Mouse (Mus musculus): ENCODE measurements around the gene Rabgap1l. TPM values are rescaled to one million over a fixed set of nuclear protein-coding genes. Genes with fewer than 3 reads are reported as not detected.

Rabgap1l gene
- polyA plus RNA-seq, 1 experiment = 56.5 TPM

GRCm38 (mm10) chr1:160298893-160299292 lies 494.1 kb downstream of the Rabgap1l start:
- Histone ChIP-seq H3K4me3 (ENCODE audit: control insufficient read depth, insufficient read depth, low read length) (no peak overlapping the region), H3K27ac (ENCODE audit: control insufficient read depth, insufficient read depth, low read length) (no peak overlapping the region), H3K36me3 (ENCODE audit: control insufficient read depth, insufficient read depth, low read length) (no peaks in the 10 kb centered on the region), H3K4me1 (replicated peaks; ENCODE audit: control insufficient read depth, insufficient read depth, low read length) (peaks cover 4% of the 10 kb centered on the region), H3K27me3 (ENCODE audit: control insufficient read depth, insufficient read depth, low read length) (no peaks in the 10 kb centered on the region)
- no peak for TF ChIP-seq POLR2A (IDR thresholded peaks at IDR 0.05; ENCODE audit: control insufficient read depth, extremely low read depth, insufficient read depth, low read length, poor library complexity)
- no peak for TF ChIP-seq CTCF (IDR thresholded peaks at IDR 0.05; ENCODE audit: borderline replicate concordance, control insufficient read depth, extremely low read depth, insufficient read depth, low read length, poor library complexity)
- DNase-seq = no peak
- WGBS = 92% methylated on average over 1 of the region's 1 CpGs

- H3K36me3 ChIP-seq (ENCODE audit: control insufficient read depth, insufficient read depth, low read length) = no peaks in the 10 kb centered on the region
- no peak for DNase-seq
- no peak overlapping the region for H3K27ac ChIP-seq (ENCODE audit: control insufficient read depth, insufficient read depth, low read length)
- peaks cover 2% of the 10 kb centered on the region; the same call in 1 of the 2 replicates for H3K4me1 ChIP-seq (replicated peaks; ENCODE audit: control insufficient read depth, insufficient read depth, low read length)
- H3K4me3 ChIP-seq (ENCODE audit: control insufficient read depth, insufficient read depth, low read length) = no peak overlapping the region
- 95% methylated on average over 3 of the region's 3 CpGs for WGBS
- TF ChIP-seq POLR2A (IDR thresholded peaks at IDR 0.05; ENCODE audit: control insufficient read depth, extremely low read depth, insufficient read depth, low read length, poor library complexity) = no peak
- TF ChIP-seq CTCF (IDR thresholded peaks at IDR 0.05; ENCODE audit: borderline replicate concordance, control insufficient read depth, extremely low read depth, insufficient read depth, low read length, poor library complexity) = no peak
- H3K27me3 ChIP-seq (ENCODE audit: control insufficient read depth, insufficient read depth, low read length) = no peaks in the 10 kb centered on the region
Measured at GRCm38 (mm10) chr1:160297701-160298100, 495.3 kb downstream of the Rabgap1l start.

GRCm38 (mm10) chr1:160295323-160295722 lies 497.7 kb downstream of the Rabgap1l start:
- WGBS = 95% methylated on average over 1 of the region's 1 CpGs

GRCm38 (mm10) chr1:160293488-160293887 lies 499.5 kb downstream of the Rabgap1l start:
- no peak overlapping the region for H3K4me3 ChIP-seq (ENCODE audit: control insufficient read depth, insufficient read depth, low read length)
- no peaks in the 10 kb centered on the region for H3K36me3 ChIP-seq (ENCODE audit: control insufficient read depth, insufficient read depth, low read length)
- DNase-seq = no peak
- H3K27ac ChIP-seq (ENCODE audit: control insufficient read depth, insufficient read depth, low read length) = no peak overlapping the region
- TF ChIP-seq CTCF (IDR thresholded peaks at IDR 0.05; ENCODE audit: borderline replicate concordance, control insufficient read depth, extremely low read depth, insufficient read depth, low read length, poor library complexity) = no peak
- no peak for TF ChIP-seq POLR2A (IDR thresholded peaks at IDR 0.05; ENCODE audit: control insufficient read depth, extremely low read depth, insufficient read depth, low read length, poor library complexity)
- 87% methylated on average over 3 of the region's 3 CpGs for WGBS
- peaks cover 4% of the 10 kb centered on the region for H3K4me1 ChIP-seq (replicated peaks; ENCODE audit: control insufficient read depth, insufficient read depth, low read length)
- no peaks in the 10 kb centered on the region for H3K27me3 ChIP-seq (ENCODE audit: control insufficient read depth, insufficient read depth, low read length)

More at GRCm38 (mm10) chr1:160295323-160295722, 497.7 kb downstream of the Rabgap1l start:
- H3K4me3 ChIP-seq (ENCODE audit: control insufficient read depth, insufficient read depth, low read length) = no peak overlapping the region
- no peaks in the 10 kb centered on the region for H3K27me3 ChIP-seq (ENCODE audit: control insufficient read depth, insufficient read depth, low read length)
- H3K36me3 ChIP-seq (ENCODE audit: control insufficient read depth, insufficient read depth, low read length) = no peaks in the 10 kb centered on the region
- H3K27ac ChIP-seq (ENCODE audit: control insufficient read depth, insufficient read depth, low read length) = no peak overlapping the region
- DNase-seq = no peak
- TF ChIP-seq CTCF (IDR thresholded peaks at IDR 0.05; ENCODE audit: borderline replicate concordance, control insufficient read depth, extremely low read depth, insufficient read depth, low read length, poor library complexity) = no peak
- peaks cover 4% of the 10 kb centered on the region for H3K4me1 ChIP-seq (replicated peaks; ENCODE audit: control insufficient read depth, insufficient read depth, low read length)

GRCm38 (mm10) chr1:160292058-160292457 lies 501.0 kb downstream of the Rabgap1l start:
- WGBS = 96% methylated on average over 2 of the region's 2 CpGs
- no peaks in the 10 kb centered on the region for H3K36me3 ChIP-seq (ENCODE audit: control insufficient read depth, insufficient read depth, low read length)
- TF ChIP-seq CTCF (IDR thresholded peaks at IDR 0.05; ENCODE audit: borderline replicate concordance, control insufficient read depth, extremely low read depth, insufficient read depth, low read length, poor library complexity) (no peak), POLR2A (IDR thresholded peaks at IDR 0.05; ENCODE audit: control insufficient read depth, extremely low read depth, insufficient read depth, low read length, poor library complexity) (no peak)

GRCm38 (mm10) chr1:160290242-160290641 lies 502.8 kb downstream of the Rabgap1l start:
- no peak for TF ChIP-seq CTCF (IDR thresholded peaks at IDR 0.05; ENCODE audit: borderline replicate concordance, control insufficient read depth, extremely low read depth, insufficient read depth, low read length, poor library complexity)
- TF ChIP-seq POLR2A (IDR thresholded peaks at IDR 0.05; ENCODE audit: control insufficient read depth, extremely low read depth, insufficient read depth, low read length, poor library complexity) = no peak
- WGBS = 22% methylated on average over 9 of the region's 9 CpGs
- no peak overlapping the region for H3K4me3 ChIP-seq (ENCODE audit: control insufficient read depth, insufficient read depth, low read length)
- H3K36me3 ChIP-seq (ENCODE audit: control insufficient read depth, insufficient read depth, low read length) = no peaks in the 10 kb centered on the region
- no peak overlapping the region for H3K27ac ChIP-seq (ENCODE audit: control insufficient read depth, insufficient read depth, low read length)
- no peaks in the 10 kb centered on the region for H3K27me3 ChIP-seq (ENCODE audit: control insufficient read depth, insufficient read depth, low read length)
- DNase-seq = no peak
- H3K4me1 ChIP-seq (replicated peaks; ENCODE audit: control insufficient read depth, insufficient read depth, low read length) = peaks cover 4% of the 10 kb centered on the region

More at GRCm38 (mm10) chr1:160292058-160292457, 501.0 kb downstream of the Rabgap1l start:
- no peaks in the 10 kb centered on the region for H3K27me3 ChIP-seq (ENCODE audit: control insufficient read depth, insufficient read depth, low read length)
- H3K27ac ChIP-seq (ENCODE audit: control insufficient read depth, insufficient read depth, low read length) = no peak overlapping the region
- DNase-seq = no peak
- no peak overlapping the region for H3K4me3 ChIP-seq (ENCODE audit: control insufficient read depth, insufficient read depth, low read length)
- H3K4me1 ChIP-seq (replicated peaks; ENCODE audit: control insufficient read depth, insufficient read depth, low read length) = peaks cover 4% of the 10 kb centered on the region

GRCm38 (mm10) chr1:160287058-160287645 lies 505.9 kb downstream of the Rabgap1l start:
- peaks cover 4% of the 10 kb centered on the region for H3K4me1 ChIP-seq (replicated peaks; ENCODE audit: control insufficient read depth, insufficient read depth, low read length)
- no peaks in the 10 kb centered on the region for H3K36me3 ChIP-seq (ENCODE audit: control insufficient read depth, insufficient read depth, low read length)
- DNase-seq = no peak
- WGBS = 54% methylated on average over 5 of the region's 5 CpGs
- H3K4me3 ChIP-seq (ENCODE audit: control insufficient read depth, insufficient read depth, low read length) = no peak overlapping the region
- TF ChIP-seq CTCF (IDR thresholded peaks at IDR 0.05; ENCODE audit: borderline replicate concordance, control insufficient read depth, extremely low read depth, insufficient read depth, low read length, poor library complexity) (no peak), POLR2A (IDR thresholded peaks at IDR 0.05; ENCODE audit: control insufficient read depth, extremely low read depth, insufficient read depth, low read length, poor library complexity) (no peak)
- H3K27me3 ChIP-seq (ENCODE audit: control insufficient read depth, insufficient read depth, low read length) = no peaks in the 10 kb centered on the region
- no peak overlapping the region for H3K27ac ChIP-seq (ENCODE audit: control insufficient read depth, insufficient read depth, low read length)

All from thymus, adult 2 months (tissue).